Mouse (Mus musculus) hindbrain, embryonic 16.5 days (tissue): Measurements from ENCODE around the gene Ptpn9. TPM values are rescaled to one million over a fixed set of nuclear protein-coding genes. Genes with fewer than 3 reads are reported as not detected.

Experiments
- ATAC-seq: fragments of 200-750 bp; cut with Nextera tagmentation; 2 replicates; pipeline ENCODE4 v1.8.0; 2017; ENCODE audit warnings: moderate TSS enrichment, moderate library complexity
- H3K27ac ChIP-seq: fragments of 300-500 bp; sonication (generic); 2 replicates; pipeline ENCODE4 v1.5.1; 2014; ENCODE audit warnings: low read depth, mild to moderate bottlenecking, control low read depth, low read length, moderate library complexity
- H3K27me3 ChIP-seq: fragments of 300-500 bp; sonication (generic); replicated peaks from 2 replicates; pipeline ENCODE4 v1.6.1; 2014; ENCODE audit warnings: low read length; ENCODE audit not compliant: control insufficient read depth, insufficient read depth
- H3K36me3 ChIP-seq: fragments of 300-500 bp; sonication (generic); 2 replicates; pipeline ENCODE4 v1.6.1; 2014; ENCODE audit warnings: mild to moderate bottlenecking, low read length, moderate library complexity, mixed read lengths; ENCODE audit not compliant: control insufficient read depth, insufficient read depth
- H3K4me1 ChIP-seq: fragments of 300-500 bp; sonication (generic); 2 replicates; pipeline ENCODE4 v1.6.1; 2014; ENCODE audit warnings: low read depth, low read length; ENCODE audit not compliant: control insufficient read depth, insufficient read depth
- H3K4me2 ChIP-seq: fragments of 300-500 bp; sonication (generic); 2 replicates; pipeline ENCODE4 v1.6.1; 2014; ENCODE audit warnings: mild to moderate bottlenecking, low read length, control low read depth, moderate library complexity
- H3K4me3 ChIP-seq: fragments of 300-500 bp; sonication (generic); 2 replicates; pipeline ENCODE4 v1.5.1; 2014; ENCODE audit warnings: mild to moderate bottlenecking, low read length, control low read depth, moderate library complexity
- H3K9ac ChIP-seq: fragments of 300-500 bp; sonication (generic); 2 replicates; pipeline ENCODE4 v1.6.1; 2014; ENCODE audit warnings: low read depth, mild to moderate bottlenecking, control low read depth, low read length, moderate library complexity
- H3K9me3 ChIP-seq: fragments of 300-500 bp; sonication (generic); 2 replicates; pipeline ENCODE4 v1.6.1; 2014; ENCODE audit warnings: mild to moderate bottlenecking, low read length, moderate library complexity; ENCODE audit not compliant: control insufficient read depth
- WGBS: fragments of 180-500 bp; shearing (Covaris S2); extraction: QIAGEN DNeasy Blood & Tissue Kit; methylation state at CpG from one replicate; pipeline ENCODE4 v1.1.7; 2014; 5-methylcytosine and 5-hydroxymethylcytosine counted together
- polyA plus RNA-seq: library from polyadenylated mRNA; unstranded; fragments of >200 nt; fragmentation: Nextera tagmentation; extraction: Ambion mirVana; gene quantifications from 2 replicates; pipeline ENCODE4 v1.2.1, GENCODE M21; 2015

The Ptpn9 gene
- polyA plus RNA-seq, 1 experiment from 2014 or later = 22.9 TPM

DNA sequence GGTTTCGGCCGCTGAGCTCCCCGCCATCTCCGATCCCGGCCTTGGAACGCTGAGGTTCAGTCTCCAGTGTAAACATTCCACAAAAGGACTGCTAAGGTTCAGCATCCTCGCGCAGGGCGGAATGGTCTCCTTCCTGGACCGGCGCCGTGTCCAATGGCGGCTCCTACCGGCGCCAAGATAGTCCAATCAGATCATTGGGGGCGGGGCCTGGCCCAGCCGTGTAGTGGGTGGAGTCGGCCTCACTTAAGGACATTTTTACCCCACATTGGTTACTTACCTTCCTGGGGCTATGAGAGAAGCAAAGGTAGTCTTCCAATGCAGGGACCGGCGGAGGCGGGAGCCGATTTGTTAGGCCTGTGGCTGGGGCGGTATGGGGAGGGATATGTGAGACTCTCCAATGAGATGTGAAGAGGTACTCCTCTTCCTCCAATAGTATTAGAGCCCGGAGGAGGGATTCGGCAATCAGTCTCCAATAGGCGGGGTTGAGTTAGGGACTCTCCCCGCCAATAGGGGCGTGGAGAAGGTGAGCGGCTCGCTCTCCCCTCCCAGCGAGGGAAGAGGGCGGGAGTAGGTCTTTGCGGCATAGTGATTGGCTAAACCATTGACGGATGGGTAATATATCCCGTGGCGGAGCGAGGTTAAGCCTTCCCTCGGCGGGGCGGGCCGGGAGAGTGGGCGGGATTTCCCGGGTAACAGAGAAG lies 81.1 kb downstream of the Ptpn9 start:
- H3K27me3 ChIP-seq = no peaks in the 10 kb centered on the region
- peak overlapping the region; percentile 99 for H3K27ac ChIP-seq
- peaks cover 29% of the 10 kb centered on the region for H3K4me1 ChIP-seq
- peak; percentile 91 for ATAC-seq
- WGBS = under 1% methylated on average over 41 of the region's 43 CpGs
- peak overlapping the region; percentile 99 for H3K4me3 ChIP-seq
- peak overlapping the region; percentile 90 for H3K4me2 ChIP-seq
- no peaks in the 10 kb centered on the region for H3K9me3 ChIP-seq
- no peaks in the 10 kb centered on the region for H3K36me3 ChIP-seq
- peak overlapping the region; percentile 95 for H3K9ac ChIP-seq

DNA sequence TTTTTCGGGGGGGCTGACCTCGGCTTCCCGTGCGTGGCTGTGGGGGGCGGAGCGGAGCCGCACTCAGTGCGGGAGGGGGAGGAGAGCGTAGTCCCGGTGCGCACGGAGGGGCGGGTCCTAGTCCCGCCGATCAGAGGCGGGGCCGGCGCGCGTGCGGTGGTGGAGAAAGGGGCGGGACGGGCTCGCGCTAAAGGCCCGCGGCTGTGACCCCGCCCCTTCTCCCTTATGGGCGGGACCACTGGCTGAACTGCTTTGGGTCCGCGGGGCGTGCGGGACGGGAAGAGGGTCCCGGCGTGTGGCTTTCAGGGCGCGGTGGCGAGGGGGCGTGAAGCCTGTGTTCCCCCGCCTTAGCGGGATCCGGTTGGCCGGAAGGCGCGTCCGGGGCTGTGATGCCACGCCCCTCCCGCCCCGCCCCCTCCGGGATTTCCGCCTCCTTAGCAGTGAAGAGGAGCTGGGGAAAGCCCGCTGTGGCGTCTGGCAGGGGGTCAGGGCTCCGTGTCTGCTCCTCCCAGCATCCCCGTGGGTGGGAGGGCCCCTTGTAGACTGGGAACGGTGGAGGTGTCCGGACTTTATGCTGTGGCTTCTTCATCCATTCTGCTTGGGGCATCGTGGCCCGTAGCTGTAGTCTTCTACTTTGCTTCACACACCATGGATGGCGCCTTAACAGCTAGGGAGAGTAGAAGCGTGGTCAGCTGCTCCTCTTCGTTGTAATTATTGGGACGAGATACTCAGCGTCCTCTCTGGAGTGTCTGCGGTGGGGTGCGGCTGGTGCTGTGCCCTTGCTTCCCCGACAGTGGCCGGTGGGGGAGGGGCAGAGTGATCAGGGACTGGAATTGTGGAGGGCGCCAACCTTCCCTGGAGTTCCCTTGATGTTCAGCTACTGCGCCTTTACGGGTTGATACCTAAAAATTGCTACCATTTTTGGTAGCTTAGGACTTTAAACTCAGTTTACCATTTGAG lies 82.3 kb downstream of the Ptpn9 start:
- ATAC-seq = peak; percentile 13

DNA sequence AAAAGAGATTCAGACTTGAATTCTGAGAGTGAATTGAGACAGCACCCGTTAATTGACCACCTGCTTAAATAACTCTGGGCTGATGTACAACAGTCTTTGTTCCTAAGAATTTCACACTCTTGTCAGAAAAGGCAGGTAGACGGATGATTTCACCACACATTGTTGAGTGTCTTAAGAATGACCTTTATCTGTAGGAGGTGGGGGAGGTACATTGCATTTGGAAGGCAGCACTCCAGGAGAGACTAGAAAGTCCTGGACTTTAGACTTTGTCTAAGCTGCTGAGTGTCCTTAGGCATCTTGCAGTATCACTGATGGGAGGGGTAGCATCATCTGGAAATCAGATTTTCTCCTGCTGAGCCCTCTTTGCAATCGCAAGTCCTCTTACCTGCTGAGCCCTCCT lies 87.5 kb downstream of the Ptpn9 start:
- Histone ChIP-seq H3K4me1 (peaks cover 7% of the 10 kb centered on the region), H3K4me2 (no peak overlapping the region), H3K27ac (no peak overlapping the region), H3K9ac (no peak overlapping the region), H3K36me3 (peaks cover 7% of the 10 kb centered on the region), H3K9me3 (no peaks in the 10 kb centered on the region), H3K4me3 (no peak overlapping the region), H3K27me3 (no peaks in the 10 kb centered on the region)
- WGBS = 83% methylated on average over 3 of the region's 3 CpGs
- no peak for ATAC-seq

More for the DNA sequence above, 82.3 kb downstream of the Ptpn9 start:
- whole genome bisulfite sequencing = under 1% methylated on average over 58 of the region's 72 CpGs
- Histone ChIP-seq H3K4me3 (peak overlapping the region; percentile 99), H3K27ac (peak overlapping the region; percentile 99), H3K36me3 (no peaks in the 10 kb centered on the region), H3K4me2 (peak overlapping the region; percentile 90), H3K4me1 (peaks cover 24% of the 10 kb centered on the region), H3K9me3 (no peaks in the 10 kb centered on the region), H3K27me3 (no peaks in the 10 kb centered on the region), H3K9ac (peak overlapping the region; percentile 95)

Other genes starting within 250 kb of the Ptpn9 start
- gene Lingo1, start 198.5 kb upstream of the Ptpn9 start, polyA plus RNA-seq = 79.4 and 80.7 TPM in 2 replicates
- 0.20 TPM in 1 of 2 replicates, not detected in the other for gene Odf3l1, start 130.2 kb upstream of the Ptpn9 start, polyA plus RNA-seq
- gene Cspg4, start 129.9 kb upstream of the Ptpn9 start, polyA plus RNA-seq = 10.7 and 10.8 TPM in 2 replicates
- gene Snx33, start 66.6 kb upstream of the Ptpn9 start, polyA plus RNA-seq = 3.0 and 3.8 TPM in 2 replicates
- gene Imp3, start 57.4 kb upstream of the Ptpn9 start, polyA plus RNA-seq = 66.8 and 66.9 TPM in 2 replicates
- 28.9 and 29.9 TPM in 2 replicates for gene Snupn, start 44.0 kb upstream of the Ptpn9 start, polyA plus RNA-seq
- 19.6 and 20.7 TPM in 2 replicates for gene Sin3a, start 77.1 kb downstream of the Ptpn9 start, polyA plus RNA-seq
- 77.2 and 88.7 TPM in 2 replicates for gene Man2c1, start 135.8 kb downstream of the Ptpn9 start, polyA plus RNA-seq
- 8.2 and 8.7 TPM in 2 replicates for gene Neil1, start 153.4 kb downstream of the Ptpn9 start, polyA plus RNA-seq
- gene Commd4, start 163.4 kb downstream of the Ptpn9 start, polyA plus RNA-seq = 166 and 185 TPM in 2 replicates
- 0.08 TPM in 1 of 2 replicates, not detected in the other for gene Trcg1, start 241.6 kb downstream of the Ptpn9 start, polyA plus RNA-seq